ENCODE assay signal across 14 mouse cellular contexts in genomic region chr10:62294112-62294511, GRCm38 (mm10). TPM values are rescaled to one million over a fixed set of nuclear protein-coding genes. Genes with fewer than 3 reads are reported as not detected.
A peak's percentile ranks its signal among the peaks of the same experiment; 100 is the strongest.
DNase-seq lines count a peak whose midpoint lies in the region; ATAC-seq lines count a peak whose summit lies in the region.
"Had no signal": no experiment of that assay in that cellular context is flagged by ENCODE, and none has a peak within 500 bp of the region (broad histone marks: within the 10 kb centered on the region; RNA-seq: fewer than 3 reads in every experiment).

No protein-coding gene starts in this region.

- H3K36me3 ChIP-seq in kidney, embryonic 16.5 days (ENCODE audit: insufficient read depth, low read length): peaks cover 45% of the 10 kb centered on the region
- peaks cover 18% of the 10 kb centered on the region for H3K36me3 ChIP-seq in hindbrain, embryonic 10.5 days

- no peak overlapping the region for H3K4me3 ChIP-seq in kidney, embryonic 16.5 days (ENCODE audit: low read length)
- H3K4me3 ChIP-seq in hindbrain, embryonic 10.5 days: no peak overlapping the region
- H3K4me3 ChIP-seq: embryonic facial prominence, embryonic 12.5 days; heart, embryonic 13.5 days; limb, embryonic 15.5 days had no signal

- DNase-seq in right cerebral cortex, postnatal 10 days (ENCODE audit: low spot score in 2 of 2): peak; percentile 58 to 64
- DNase-seq in right cerebral cortex, postnatal 4 days: no peak
- DNase-seq in cerebellum, postnatal 14 days: peak; percentile 69 to 70
- DNase-seq in layer of hippocampus, adult 9-11 months: peak; percentile 71
- DNase-seq in right cerebral cortex, postnatal 36 days (ENCODE audit: low spot score in 2 of 2): peak; percentile 40 to 49
- no peak for DNase-seq in hindbrain, embryonic 10.5 days (ENCODE audit: low spot score)
- no peak for DNase-seq in kidney, postnatal 14 days
- DNase-seq: kidney, postnatal 36 days; lung, postnatal 4 days had no signal

- no peaks in the 10 kb centered on the region for H3K27me3 ChIP-seq in kidney, embryonic 16.5 days (ENCODE audit: insufficient read depth, low read length)
- H3K27me3 ChIP-seq in hindbrain, embryonic 10.5 days (ENCODE audit: insufficient read depth, poor library complexity, severe bottlenecking): no peaks in the 10 kb centered on the region
- H3K27me3 ChIP-seq: embryonic facial prominence, embryonic 12.5 days; heart, embryonic 13.5 days; limb, embryonic 15.5 days had no signal

- no peak overlapping the region for H3K9ac ChIP-seq in kidney, embryonic 16.5 days (replicated peaks; ENCODE audit: low read length)
- H3K9ac ChIP-seq: embryonic facial prominence, embryonic 12.5 days; heart, embryonic 13.5 days; limb, embryonic 15.5 days had no signal

- H3K4me2 ChIP-seq in kidney, embryonic 16.5 days (replicated peaks; ENCODE audit: low read depth, low read length): no peak overlapping the region
- H3K4me2 ChIP-seq: embryonic facial prominence, embryonic 12.5 days; heart, embryonic 13.5 days; limb, embryonic 15.5 days had no signal

- no peaks in the 10 kb centered on the region for H3K4me1 ChIP-seq in kidney, embryonic 16.5 days (ENCODE audit: insufficient read depth, low read length)
- H3K4me1 ChIP-seq in hindbrain, embryonic 10.5 days (replicated peaks): peaks cover 13% of the 10 kb centered on the region
- H3K4me1 ChIP-seq: embryonic facial prominence, embryonic 12.5 days; heart, embryonic 13.5 days; limb, embryonic 15.5 days had no signal

- 85% methylated on average over 4 of the region's 4 CpGs for WGBS in kidney, embryonic 16.5 days
- 88% methylated on average over 4 of the region's 4 CpGs for WGBS in hindbrain, embryonic 10.5 days

- ATAC-seq in kidney, embryonic 16.5 days (ENCODE audit: low FRiP score, low TSS enrichment): no peak
- ATAC-seq: hindbrain, embryonic 16.5 days had no signal

- no peaks in the 10 kb centered on the region for H3K9me3 ChIP-seq in kidney, embryonic 16.5 days (ENCODE audit: low read length)
- H3K9me3 ChIP-seq in hindbrain, embryonic 10.5 days: no peaks in the 10 kb centered on the region
- H3K9me3 ChIP-seq: embryonic facial prominence, embryonic 12.5 days; heart, embryonic 13.5 days; limb, embryonic 15.5 days had no signal

- H3K27ac ChIP-seq in kidney, embryonic 16.5 days (ENCODE audit: low read length): no peak overlapping the region
- H3K27ac ChIP-seq in hindbrain, embryonic 10.5 days: no peak overlapping the region
- H3K27ac ChIP-seq: embryonic facial prominence, embryonic 12.5 days; heart, embryonic 13.5 days; limb, embryonic 15.5 days had no signal

RNA-seq across cellular contexts. Expression of gene Tacr2, which starts 41.9 kb away (rescaled TPM):
- polyA plus RNA-seq in kidney, embryonic 16.5 days (2015; fragmentation: Nextera tagmentation; extraction: Ambion mirVana): 0.15 and 0.22 TPM in 2 replicates
- polyA plus RNA-seq in hindbrain, embryonic 10.5 days (2016; fragmentation: Nextera tagmentation; extraction: Ambion mirVana): not detected in 2 replicates
- polyA plus RNA-seq: embryonic facial prominence, embryonic 12.5 days; heart, embryonic 13.5 days; hindbrain, embryonic 16.5 days; limb, embryonic 15.5 days had no signal

Comparison
In these comparisons a context has a peak if more than half of its experiments do, and no peak if none do; other contexts are left out.
1. DNase-seq: peak in right cerebral cortex, postnatal 10 days (2 of 2), cerebellum, postnatal 14 days (2 of 2), layer of hippocampus, adult 9-11 months (single experiment) and right cerebral cortex, postnatal 36 days (2 of 2); none in right cerebral cortex, postnatal 4 days (single experiment), hindbrain, embryonic 10.5 days (single experiment) and kidney, postnatal 14 days (single experiment).